Mouse (Mus musculus) forebrain, embryonic 16.5 days (tissue): ENCODE results near the gene Pclaf. TPM values are rescaled to one million over a fixed set of nuclear protein-coding genes. Genes with fewer than 3 reads are reported as not detected.

ENCODE experiments used
- ATAC-seq: fragments of 200-750 bp; cut with Nextera tagmentation; 2 replicates; pipeline ENCODE4 v1.8.0; 2017; ENCODE audit warnings: mild to moderate bottlenecking, moderate library complexity
- H3K27ac ChIP-seq: fragments of 300-500 bp; sonication (generic); 2 replicates; pipeline ENCODE4 v1.5.1; 2014; ENCODE audit warnings: low read length, control low read depth
- H3K27me3 ChIP-seq: fragments of 300-500 bp; sonication (generic); replicated peaks from 2 replicates; pipeline ENCODE4 v1.6.1; 2014; ENCODE audit warnings: low read length; ENCODE audit not compliant: control insufficient read depth, insufficient read depth
- H3K36me3 ChIP-seq: fragments of 300-500 bp; sonication (generic); 2 replicates; pipeline ENCODE4 v1.6.1; 2014; ENCODE audit not compliant: control insufficient read depth, insufficient read depth
- H3K4me1 ChIP-seq: fragments of 300-500 bp; sonication (generic); replicated peaks from 2 replicates; pipeline ENCODE4 v1.6.1; 2014; ENCODE audit warnings: low read length; ENCODE audit not compliant: control insufficient read depth, insufficient read depth
- H3K4me2 ChIP-seq: fragments of 300-500 bp; sonication (generic); 2 replicates; pipeline ENCODE4 v1.6.1; 2014; ENCODE audit warnings: mild to moderate bottlenecking, low read length, control low read depth
- H3K4me3 ChIP-seq: fragments of 300-500 bp; sonication (generic); replicated peaks from 2 replicates; pipeline ENCODE4 v1.5.1; 2014; ENCODE audit warnings: mild to moderate bottlenecking, low read length, control low read depth
- H3K9ac ChIP-seq: fragments of 300-500 bp; sonication (generic); replicated peaks from 2 replicates; pipeline ENCODE4 v1.6.1; 2014; ENCODE audit warnings: low read depth, low read length, control low read depth
- H3K9me3 ChIP-seq: fragments of 300-500 bp; sonication (generic); 2 replicates; pipeline ENCODE4 v1.6.1; 2016; ENCODE audit warnings: low read length; ENCODE audit not compliant: control insufficient read depth
- WGBS: fragments of 180-500 bp; shearing (Covaris S2); extraction: QIAGEN DNeasy Blood & Tissue Kit; methylation state at CpG from one replicate; pipeline ENCODE4 v1.1.7; 2014; 5-methylcytosine and 5-hydroxymethylcytosine counted together
- polyA plus RNA-seq: library from polyadenylated mRNA; unstranded; fragments of >200 nt; fragmentation: Nextera tagmentation; extraction: Ambion mirVana; gene quantifications from 2 replicates; pipeline ENCODE4 v1.2.1, GENCODE M21; 2015

The Pclaf gene
- polyA plus RNA-seq, 1 experiment from 2014 or later: 57.7 TPM

GRCm38 (mm10) chr9:65951082-65951587 lies 61.1 kb downstream of the Pclaf start:
- Histone ChIP-seq H3K36me3 (no peaks in the 10 kb centered on the region), H3K27ac (no peak overlapping the region), H3K27me3 (no peaks in the 10 kb centered on the region), H3K9ac (no peak overlapping the region), H3K9me3 (no peaks in the 10 kb centered on the region), H3K4me1 (no peaks in the 10 kb centered on the region), H3K4me2 (no peak overlapping the region), H3K4me3 (no peak overlapping the region)
- no peak for ATAC-seq
- 90% methylated on average over 3 of the region's 3 CpGs for WGBS

Other genes with a start within 250 kb of the Pclaf start
- gene Oaz2, start 222.2 kb upstream of the Pclaf start, polyA plus RNA-seq: 345 and 364 TPM in 2 replicates
- gene Zfp609, start 62.7 kb upstream of the Pclaf start, polyA plus RNA-seq: 7.7 and 8.0 TPM in 2 replicates
- gene Trip4, start 18.6 kb downstream of the Pclaf start, polyA plus RNA-seq: 27.0 and 27.5 TPM in 2 replicates
- 26.2 and 27.8 TPM in 2 replicates for gene Csnk1g1, start 18.7 kb downstream of the Pclaf start, polyA plus RNA-seq
- gene Ppib, start 170.0 kb downstream of the Pclaf start, polyA plus RNA-seq: 325 and 326 TPM in 2 replicates
- gene Snx22, start 179.5 kb downstream of the Pclaf start, polyA plus RNA-seq: 4.5 and 8.1 TPM in 2 replicates
- gene Snx1, start 236.3 kb downstream of the Pclaf start, polyA plus RNA-seq: 101 and 109 TPM in 2 replicates
- gene Ciao2a, start 236.4 kb downstream of the Pclaf start, polyA plus RNA-seq: 81.1 and 84.3 TPM in 2 replicates